Mouse (Mus musculus): ENCODE data around the gene Ankle1.

The Ankle1 gene

DNA sequence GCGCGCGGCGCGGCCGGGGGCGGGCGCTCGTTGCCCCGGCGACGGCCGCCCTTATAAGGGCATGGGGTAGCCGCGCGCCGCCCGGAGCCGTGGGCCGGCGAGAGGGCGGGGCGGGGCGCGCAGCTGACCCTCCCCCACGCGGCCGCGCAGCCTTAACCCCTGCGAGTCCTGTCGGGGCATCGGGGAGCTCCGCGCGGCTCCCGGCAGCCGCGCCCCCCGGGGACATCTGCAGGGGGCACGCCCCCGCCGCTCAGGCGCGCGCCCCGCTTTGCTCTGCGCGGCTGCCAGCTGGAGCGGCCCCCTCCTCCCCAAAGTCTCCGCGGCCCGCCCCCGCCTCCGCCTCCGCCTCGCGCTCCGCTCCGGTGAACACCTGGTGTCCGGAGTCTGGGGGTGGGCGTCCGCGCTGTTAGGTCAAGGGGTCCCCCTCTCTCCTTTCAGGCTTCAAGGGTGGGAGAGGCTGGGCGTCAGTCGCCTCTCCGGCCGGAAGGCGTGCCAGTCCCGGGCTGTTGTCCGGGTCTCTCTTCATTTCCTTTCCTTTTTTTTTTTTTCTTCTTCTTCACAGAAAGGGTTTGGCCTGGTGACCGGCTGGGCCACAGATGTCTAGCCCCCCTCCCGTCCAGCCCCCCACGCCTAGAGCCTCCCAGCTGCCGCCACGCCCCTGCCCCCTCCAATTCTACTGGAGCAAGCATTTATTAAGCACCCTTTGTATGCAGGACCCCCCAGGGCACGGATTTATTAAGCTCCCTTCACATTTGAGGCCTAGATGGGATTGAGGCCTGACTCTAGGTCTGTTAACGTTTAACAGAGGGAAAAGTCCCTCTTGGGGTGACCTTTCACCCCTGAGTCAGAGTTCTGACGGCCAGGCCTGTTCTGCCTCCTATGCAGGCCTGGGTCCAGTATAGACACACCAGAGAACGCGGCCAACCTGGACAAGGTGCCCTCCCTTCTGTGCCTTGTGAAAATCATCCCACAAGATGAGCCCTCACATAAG lies 23.5 kb upstream of the Ankle1 start:
- no peak for DNase-seq (ENCODE audit: low read depth)

GRCm38 (mm10) chr8:71383396-71383795 lies 22.4 kb upstream of the Ankle1 start:
- no peak for DNase-seq (ENCODE audit: low read depth)

DNA sequence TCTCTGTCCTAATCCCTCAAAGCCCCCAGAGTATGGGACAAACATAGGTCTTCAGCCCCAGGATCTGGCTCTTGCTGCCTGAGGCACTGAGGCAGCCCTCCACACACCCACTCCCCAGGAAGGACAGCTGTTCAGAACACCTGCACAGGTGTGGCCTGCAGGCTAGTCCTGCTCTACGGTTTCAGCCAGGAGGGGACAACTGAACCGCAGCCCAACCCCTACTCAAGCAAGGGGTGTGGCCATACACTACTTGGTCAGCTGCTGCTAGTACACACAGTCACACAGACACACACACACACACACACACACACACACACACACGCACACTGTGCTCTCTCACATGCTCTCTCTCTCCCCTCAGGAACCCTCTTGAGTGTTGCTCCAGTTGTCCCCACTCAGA lies 21.9 kb upstream of the Ankle1 start:
- DNase-seq (ENCODE audit: low read depth) = no peak

DNA sequence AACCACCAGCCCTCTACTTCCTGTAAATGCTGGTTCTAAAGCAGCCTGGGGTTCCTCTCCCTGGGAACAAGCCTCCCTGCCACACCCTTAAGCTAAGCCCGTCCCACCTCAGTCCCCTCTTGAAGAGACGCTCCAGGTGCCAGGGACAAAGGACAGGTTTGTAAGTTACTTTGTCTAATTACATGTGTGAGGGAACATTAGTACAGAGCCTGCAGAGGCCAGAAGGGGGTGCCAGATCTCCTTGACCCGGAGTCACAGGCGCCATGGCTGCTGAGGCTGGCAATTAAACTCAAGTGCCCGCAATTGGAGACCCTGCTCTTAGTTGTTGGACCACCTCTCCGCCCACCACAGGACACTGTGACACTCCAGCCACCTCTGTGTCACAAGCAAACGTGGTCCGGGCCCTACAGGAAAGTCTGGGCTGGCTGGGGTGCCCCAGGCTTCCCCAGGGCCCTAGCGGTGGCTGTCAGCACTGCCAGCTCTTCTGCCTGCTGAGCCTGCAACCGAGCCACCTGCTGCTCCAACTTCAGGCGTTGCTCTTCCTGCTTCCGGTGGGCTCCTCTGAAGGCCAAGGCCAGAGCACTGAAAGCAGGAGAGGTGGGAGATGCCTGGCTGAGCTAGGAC lies 20.5 kb upstream of the Ankle1 start:
- no peak for DNase-seq (ENCODE audit: low read depth)

- no peak for DNase-seq (ENCODE audit: low read depth)
Observed at GRCm38 (mm10) chr8:71388267-71388666, 17.5 kb upstream of the Ankle1 start.

GRCm38 (mm10) chr8:71391696-71392095 lies 14.1 kb upstream of the Ankle1 start:
- no peak for DNase-seq (ENCODE audit: low read depth)

DNA sequence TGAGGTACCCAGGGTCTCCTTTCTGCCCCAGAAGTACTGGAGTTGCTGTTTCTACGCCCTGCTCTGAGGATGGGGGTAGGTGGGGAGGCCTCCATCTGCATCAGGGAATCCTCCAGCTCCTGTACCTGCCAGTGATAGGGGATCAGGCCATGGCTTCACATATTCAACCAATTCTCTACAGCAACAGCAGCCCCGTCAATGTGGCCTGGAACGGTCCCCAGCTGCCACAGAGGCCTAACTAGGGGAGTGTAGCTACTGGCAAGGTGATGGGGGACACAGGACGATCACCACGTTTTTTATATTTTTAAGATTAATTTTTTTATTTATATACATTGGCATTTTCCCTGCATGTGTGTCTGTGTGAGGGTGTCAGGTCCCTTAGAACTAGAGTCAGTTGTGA lies 13.4 kb upstream of the Ankle1 start:
- no peak for DNase-seq (ENCODE audit: low read depth)

DNA sequence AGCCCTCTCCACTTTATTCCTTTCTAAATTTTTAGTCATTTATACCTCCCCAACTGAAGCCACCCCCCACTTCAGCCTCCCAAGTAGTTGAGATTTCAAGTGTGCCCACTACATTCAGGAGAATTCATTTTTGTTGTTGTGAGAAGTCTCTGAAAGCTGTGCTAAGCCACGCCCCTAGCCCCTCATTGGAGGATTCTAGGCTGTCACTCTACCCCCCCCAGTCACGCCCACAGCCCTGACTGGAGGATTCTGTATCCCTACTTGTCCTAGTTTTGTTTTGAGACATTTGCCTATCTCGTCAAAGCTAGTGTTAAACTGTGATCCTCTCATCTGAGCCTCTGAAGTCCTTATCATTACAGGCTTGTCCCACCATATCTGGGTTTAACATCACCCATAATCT lies 12.9 kb upstream of the Ankle1 start:
- no peak for DNase-seq (ENCODE audit: low read depth)

DNA sequence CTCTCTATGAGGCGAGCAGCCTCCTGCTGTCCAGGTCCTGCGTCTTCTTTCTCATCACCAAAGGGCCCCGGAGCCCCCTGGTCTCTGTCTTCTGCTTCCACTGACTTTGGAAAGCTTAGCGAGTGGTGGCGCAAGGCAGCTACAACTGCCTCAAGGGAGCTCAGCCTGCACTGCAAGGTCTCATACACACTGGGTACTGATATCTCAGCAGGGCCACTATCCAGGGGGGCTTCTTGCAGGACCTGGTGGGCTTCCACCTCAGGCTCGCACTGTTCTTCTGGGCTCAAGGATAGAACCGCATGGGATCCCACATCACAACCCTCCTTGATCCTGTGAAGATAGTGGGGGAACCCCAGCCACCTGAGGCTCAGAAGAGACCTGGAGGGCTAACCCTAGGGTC lies 11.3 kb upstream of the Ankle1 start:
- DNase-seq (ENCODE audit: low read depth) = no peak

GRCm38 (mm10) chr8:71395071-71395470 lies 10.7 kb upstream of the Ankle1 start:
- DNase-seq (ENCODE audit: low read depth) = no peak

DNA sequence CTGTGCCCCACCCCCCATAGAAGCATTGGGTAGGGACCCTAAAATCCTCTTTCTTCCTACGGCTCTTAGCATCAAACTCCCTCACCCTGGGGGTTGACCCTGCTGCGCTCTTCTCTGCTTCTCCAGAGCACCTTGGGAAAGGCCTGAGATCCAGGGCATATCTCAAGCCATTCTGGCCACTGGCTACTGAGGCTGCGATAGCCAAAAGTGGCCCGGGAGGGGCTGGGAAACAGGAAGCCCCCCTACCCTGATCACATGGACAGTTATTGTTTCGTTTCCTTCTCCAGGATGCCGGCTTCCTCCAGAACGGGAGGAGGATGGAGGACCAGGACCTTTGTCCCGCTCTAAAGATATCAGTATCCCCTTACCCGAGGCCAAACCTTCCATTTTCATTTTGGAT lies 10.2 kb upstream of the Ankle1 start, which contains the start of gene Ushbp1:
Ushbp1 (minus strand) TSS at position 174 of the 400 bp plus-strand sequence.
- DNase-seq (ENCODE audit: low read depth) = no peak

DNA sequence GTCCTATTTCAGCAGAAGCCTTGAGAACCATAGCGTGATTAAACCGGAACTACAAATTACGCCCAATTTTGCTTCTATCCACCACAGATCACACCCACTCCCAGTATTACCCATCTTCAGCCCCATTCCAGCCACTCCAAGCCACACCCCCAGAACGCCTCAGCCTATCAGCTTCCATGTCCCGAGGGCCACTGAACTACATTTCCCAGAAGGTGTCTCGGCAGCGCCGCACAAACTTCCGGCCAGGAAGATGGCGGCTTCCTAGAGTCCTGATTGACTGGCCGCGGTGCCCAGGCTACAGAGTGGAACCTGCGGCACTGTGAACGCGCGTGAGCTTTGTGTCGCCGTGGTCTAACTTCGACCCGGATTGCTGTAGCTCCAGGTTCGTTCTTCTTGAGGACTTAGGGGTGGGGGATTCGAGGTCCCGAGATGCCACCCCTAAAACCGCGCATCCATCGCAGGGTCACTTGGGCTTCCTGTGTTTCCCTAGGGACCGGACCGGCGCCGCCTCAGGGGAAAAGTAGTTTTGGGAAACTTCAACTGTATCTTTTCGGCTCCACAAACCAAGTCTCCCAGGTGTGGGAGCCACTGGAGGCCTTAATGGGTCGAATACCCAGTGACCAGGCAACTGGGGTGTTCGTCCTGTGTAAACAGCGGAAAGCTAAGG lies 9.0 kb upstream of the Ankle1 start, which contains the start of gene Babam1:
Babam1 (plus strand) TSS at position 223 of the 667 bp plus-strand sequence.
- DNase-seq (ENCODE audit: low read depth) = peak; percentile 96

DNA sequence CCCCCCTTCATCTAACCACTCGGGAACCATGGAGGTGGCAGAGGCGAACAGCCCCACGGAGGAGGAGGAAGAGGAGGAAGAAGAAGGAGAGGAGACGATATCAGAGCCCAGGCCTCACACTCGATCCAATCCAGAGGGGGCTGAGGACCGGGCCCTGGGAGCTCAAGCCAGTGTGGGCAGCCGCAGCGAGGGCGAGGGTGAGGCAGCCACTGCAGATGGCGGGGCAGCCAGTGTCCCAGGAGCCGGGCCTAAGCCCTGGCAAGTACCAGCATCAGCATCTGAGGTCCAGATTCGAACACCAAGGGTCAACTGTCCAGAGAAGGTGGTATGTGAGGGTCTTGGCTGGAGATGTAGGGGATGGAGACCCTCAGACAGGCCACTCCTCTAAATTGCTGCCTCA lies 8.1 kb upstream of the Ankle1 start:
- DNase-seq (ENCODE audit: low read depth) = no peak

GRCm38 (mm10) chr8:71400826-71401225 lies 5.0 kb upstream of the Ankle1 start:
- DNase-seq (ENCODE audit: low read depth) = no peak

- DNase-seq (ENCODE audit: low read depth) = no peak
Observed at GRCm38 (mm10) chr8:71401454-71401853, 4.4 kb upstream of the Ankle1 start.

DNA sequence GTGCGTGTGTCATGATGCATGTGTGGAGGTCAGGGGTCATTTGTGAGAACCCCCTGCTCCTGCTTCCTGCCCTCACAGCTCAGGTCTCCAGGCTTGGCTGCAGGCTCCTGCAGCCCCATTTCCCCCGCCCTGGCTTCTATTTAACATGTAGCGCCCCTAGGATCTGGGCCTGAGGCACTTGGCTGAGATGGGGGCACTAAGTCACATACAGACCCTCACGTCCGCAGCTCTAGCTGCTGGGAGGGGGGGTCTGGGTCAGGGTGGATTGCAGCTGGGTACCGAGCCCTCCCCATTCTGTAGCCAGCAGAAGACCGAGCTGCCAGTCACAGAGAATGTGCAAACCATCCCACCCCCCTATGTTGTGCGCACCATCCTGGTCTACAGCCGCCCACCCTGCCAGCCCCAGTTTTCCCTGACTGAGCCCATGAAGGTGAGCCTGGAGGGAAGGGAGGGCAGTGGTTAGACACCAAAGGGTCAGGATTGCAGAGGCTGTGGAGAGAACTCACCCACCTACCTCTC lies 3.3 kb upstream of the Ankle1 start:
- DNase-seq (ENCODE audit: low read depth) = no peak

DNA sequence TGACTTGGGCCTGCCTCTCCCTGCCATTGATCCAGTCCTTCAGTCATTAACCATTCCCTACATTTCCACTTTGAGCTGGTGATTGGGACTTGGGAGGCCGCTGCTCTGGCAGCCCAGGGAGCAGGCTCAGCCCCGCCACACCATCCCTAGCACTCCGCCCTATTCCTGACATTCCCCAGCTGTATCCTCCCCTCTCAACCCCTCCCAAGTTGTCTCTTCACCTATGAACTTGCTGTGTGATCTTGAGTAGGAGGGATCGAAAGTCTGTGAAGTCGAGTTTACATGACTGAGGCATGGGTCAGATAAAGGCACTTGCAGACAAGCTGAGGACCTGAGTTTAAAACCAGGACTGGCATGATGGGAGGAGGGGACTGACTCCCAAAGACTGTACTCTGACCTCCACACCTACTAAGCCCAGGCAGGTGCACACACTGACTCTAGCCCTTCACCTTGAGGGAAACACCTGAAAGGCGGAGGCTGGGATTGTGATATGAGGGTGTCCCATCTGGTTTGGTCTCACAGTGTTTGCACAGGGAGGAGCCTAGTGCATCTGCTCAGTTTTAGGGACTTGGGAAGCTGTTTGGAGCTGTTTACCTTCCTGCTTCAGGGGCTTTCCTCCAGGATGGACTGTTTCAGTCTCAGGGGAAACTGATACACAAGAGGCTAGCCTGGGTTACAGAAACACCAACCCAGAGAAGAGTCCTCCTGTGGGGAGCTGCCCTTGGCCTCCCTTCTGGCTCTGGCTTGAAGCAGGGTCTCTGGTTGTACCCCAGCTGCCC lies 2.5 kb upstream of the Ankle1 start:
- DNase-seq (ENCODE audit: low read depth) = no peak

DNA sequence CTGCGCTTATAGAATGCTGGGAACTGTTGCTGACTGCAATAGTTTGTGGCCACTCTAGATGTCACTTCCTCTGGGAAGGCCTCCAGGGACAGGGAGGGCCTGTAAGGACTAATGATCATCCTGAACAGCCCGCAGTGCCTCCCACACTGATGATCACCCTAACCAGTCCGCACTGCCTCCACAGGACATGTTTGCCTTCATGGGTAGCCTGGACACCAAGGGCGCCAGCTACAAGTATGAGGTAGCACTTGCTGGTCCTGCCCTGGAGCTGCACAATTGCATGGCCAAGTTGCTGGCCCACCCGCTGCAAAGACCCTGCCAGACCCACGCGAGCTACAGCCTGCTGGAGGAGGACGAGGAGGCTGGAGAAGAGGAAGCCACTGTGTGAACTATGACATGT lies 1.8 kb upstream of the Ankle1 start:
- DNase-seq (ENCODE audit: low read depth) = no peak

GRCm38 (mm10) chr8:71404951-71405351 lies 859 bp upstream of the Ankle1 start:
- no peak for DNase-seq (ENCODE audit: low read depth)

DNA sequence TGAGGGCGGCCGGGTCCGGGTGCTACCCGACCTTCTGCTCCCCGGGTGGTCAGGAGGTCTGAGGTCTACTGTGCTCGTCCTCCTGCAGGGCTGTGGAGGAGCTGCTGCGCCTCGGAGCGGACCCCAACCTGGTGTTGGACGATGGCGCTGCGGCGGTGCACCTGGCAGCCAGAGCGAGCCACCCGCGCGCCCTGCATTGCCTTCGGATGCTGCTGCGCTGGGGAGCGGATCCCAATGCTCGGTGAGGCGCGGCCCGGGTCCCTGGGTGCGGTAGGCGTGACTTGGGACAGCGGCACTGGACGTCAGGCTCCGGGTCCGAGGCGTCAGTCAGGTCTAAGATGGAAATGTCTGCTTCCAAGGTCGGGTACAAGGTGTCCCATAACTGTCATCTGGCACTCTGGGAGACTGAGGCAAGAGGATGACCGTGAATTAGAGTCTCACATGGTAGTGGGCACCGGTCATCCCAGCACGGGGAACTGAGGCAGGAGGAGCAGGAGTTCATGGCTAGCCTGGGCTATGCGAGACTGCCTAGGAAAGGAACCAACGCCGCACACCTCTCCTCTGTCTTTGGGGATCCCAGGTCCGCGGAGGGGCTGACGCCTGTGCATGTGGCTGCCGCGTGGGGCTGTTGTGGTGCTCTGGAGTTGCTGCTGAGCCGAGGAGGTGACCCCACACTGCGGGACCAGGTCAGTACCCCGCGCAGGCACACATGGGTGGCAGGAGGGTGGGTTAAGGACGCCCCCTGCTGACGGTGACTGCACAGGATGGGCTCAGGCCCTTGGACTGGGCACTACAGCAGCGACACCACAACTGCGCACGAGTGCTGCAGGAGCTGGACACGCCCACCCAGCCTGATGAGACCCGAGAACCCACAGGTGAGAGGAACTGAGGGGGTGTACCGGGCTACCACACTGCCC lies 547 bp downstream of the Ankle1 start:
- peak; percentile 54 for DNase-seq (ENCODE audit: low read depth)

- no peak for DNase-seq (ENCODE audit: low read depth)
Observed at GRCm38 (mm10) chr8:71407441-71407840, 1.6 kb downstream of the Ankle1 start.
